Mouse (Mus musculus): ENCODE data around the gene Trf.

GRCm38 (mm10) chr9:103205786-103206185 is 24.5 kb downstream of the Trf start:
- TF ChIP-seq GATA1 (IDR thresholded peaks at IDR 0.05; ENCODE audit: low read length) = no peak
- no peak for TF ChIP-seq TAL1 (IDR thresholded peaks at IDR 0.05; ENCODE audit: low read length)
